Mouse (Mus musculus) bone marrow macrophage, adult 2 months (primary cell): ENCODE results near the gene Slc38a1. TPM values are rescaled to one million over a fixed set of nuclear protein-coding genes. Genes with fewer than 3 reads are reported as not detected.

ENCODE experiments used
- H3K27ac ChIP-seq: 2 replicates; pipeline ENCODE4 v1.5.1; 2012; ENCODE audit warnings: low read depth, low read length; ENCODE audit not compliant: insufficient read depth
- H3K4me1 ChIP-seq: 2 replicates; pipeline ENCODE4 v1.6.1; 2012; ENCODE audit warnings: low read length; ENCODE audit not compliant: control insufficient read depth, insufficient read depth
- H3K4me3 ChIP-seq: 2 replicates; pipeline ENCODE4 v1.5.1; 2012; ENCODE audit warnings: mild to moderate bottlenecking, low read length, moderate library complexity; ENCODE audit not compliant: insufficient read depth
- CTCF ChIP-seq: IDR thresholded peaks from 2 replicates; pipeline ENCODE4 v1.5.1; 2012; ENCODE audit warnings: low read depth, mild to moderate bottlenecking, low read length, moderate library complexity
- POLR2A ChIP-seq: IDR thresholded peaks from 2 replicates; pipeline ENCODE4 v1.6.1; 2012; ENCODE audit warnings: mild to moderate bottlenecking, low read depth, low read length, borderline replicate concordance
- polyA plus RNA-seq: library from polyadenylated mRNA; stranded (reverse); fragments of >200 nt; gene quantifications from 2 replicates; pipeline ENCODE4 v1.2.4, GENCODE M21; 2012; ENCODE audit not compliant: missing spikeins, insufficient read depth, insufficient read length

Slc38a1 gene
- 26.2 and 31.5 TPM in 2 replicates for polyA plus RNA-seq

DNA sequence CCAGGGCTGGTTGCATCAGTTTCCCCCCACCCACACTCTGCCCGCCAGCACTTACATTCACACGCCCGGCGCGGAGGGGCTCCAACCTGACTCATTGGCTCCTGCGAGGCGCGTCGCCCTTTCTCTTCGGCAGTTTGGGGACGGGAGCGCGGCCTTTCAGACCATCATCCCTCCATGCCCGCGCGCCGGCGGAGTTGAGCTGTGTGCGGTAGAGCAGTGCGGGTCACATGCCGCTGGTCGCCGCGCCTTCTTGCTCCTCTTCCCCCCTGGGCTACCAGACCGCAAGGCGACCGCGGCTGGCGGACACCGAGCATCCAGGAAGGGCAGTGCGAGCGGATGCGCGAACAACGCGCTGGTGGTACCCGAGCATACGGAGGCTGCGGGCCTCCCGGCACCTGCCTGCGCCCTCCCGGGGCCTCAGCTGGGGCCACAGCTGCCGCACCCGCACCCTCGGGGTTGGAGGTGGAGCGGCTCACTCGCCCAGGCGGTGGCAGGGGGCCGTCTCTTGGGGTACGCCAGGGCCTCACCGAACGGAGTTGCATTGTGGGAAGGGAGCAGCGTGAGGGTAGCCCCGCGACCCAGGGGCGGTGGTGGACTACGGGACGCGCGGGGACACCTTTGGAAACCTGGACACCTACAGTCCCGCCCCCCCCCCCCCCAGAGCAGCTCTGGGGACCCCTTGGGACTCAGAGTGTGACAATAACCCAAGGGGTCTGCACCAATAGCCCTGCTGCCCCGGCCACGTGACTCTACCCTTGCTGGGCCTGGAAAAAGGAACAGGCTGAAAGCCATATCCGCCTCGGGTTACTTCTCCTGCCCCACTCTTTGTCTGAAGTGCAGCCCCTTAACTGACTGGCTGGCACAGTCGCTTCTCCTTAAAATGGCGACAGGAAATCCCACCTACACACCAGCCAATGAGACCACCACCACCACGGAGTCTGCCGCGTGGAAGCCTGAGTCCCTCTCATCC lies at the start of gene Slc38a1:
Slc38a1 (minus strand) TSS at position 478 of the 970 bp plus-strand sequence.
- peaks cover 18% of the 10 kb centered on the region for H3K4me1 ChIP-seq
- H3K4me3 ChIP-seq, result peak within 1 kb of the TSS; percentile 87
- no peak; the same call in 1 of the 2 replicates for TF ChIP-seq POLR2A
- TF ChIP-seq CTCF, result no peak
- H3K27ac ChIP-seq, result peak within 1 kb of the TSS; percentile 84

DNA sequence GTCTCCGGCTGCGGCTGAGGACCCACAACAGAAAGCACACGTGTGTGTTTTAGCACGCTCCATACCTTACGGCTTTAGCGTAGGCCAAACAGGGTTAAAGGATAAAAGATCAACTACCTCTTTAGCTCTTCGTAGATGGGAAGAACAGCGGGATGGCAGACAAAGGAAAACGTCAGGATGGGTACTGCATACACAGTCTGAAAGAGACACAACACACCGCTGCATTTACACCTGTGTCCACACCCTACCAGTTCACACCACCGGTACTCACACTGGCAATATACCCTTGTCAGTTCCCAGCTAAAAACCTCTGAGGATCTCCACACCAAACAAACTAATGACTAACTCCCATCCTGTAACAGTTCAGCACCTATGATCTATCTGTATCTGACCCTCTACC lies 49.7 kb upstream of the Slc38a1 start:
- H3K27ac ChIP-seq, result no peak overlapping the region
- TF ChIP-seq CTCF (no peak), POLR2A (no peak)
- no peak overlapping the region for H3K4me3 ChIP-seq
- H3K4me1 ChIP-seq, result peaks cover 14% of the 10 kb centered on the region

DNA sequence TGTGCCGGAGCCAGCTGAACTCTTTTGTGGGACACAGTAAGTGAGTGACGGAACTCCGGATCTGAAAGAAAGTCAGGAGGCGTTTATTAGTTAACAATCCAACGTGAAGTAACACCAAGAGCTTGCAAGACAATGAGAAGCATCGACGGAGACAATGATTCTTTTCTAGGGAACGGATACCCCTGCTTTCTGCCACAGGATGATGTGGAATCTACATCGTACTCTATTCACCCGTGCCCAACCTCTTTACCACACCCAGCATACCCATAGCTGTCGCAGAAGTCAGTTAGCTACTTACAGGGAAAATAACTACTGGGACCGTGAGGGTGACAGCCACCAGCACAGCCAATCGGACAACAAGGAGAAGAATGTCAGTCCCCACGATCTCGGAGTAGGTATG lies 48.7 kb upstream of the Slc38a1 start:
- peaks cover 9% of the 10 kb centered on the region for H3K4me1 ChIP-seq
- no peak overlapping the region for H3K27ac ChIP-seq

DNA sequence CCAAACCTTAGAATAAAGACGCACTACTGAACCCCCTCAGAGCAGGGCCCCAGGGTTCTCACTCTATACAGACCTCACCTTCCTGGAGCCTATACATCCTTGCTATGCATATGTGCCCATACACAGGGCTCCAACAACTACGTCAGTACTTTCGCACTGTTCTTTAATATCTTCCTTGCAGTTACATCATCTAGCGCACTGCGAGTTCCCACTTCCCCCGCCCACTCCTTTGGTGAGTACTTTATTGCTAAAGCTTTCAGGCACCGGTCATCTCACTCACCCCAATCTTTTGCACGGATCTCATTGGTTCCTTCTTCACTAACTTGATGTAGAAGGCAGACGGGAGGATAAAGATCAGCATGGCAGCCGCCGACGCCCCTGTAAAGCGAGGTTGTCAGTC lies 48.1 kb upstream of the Slc38a1 start:
- Histone ChIP-seq H3K4me3 (no peak overlapping the region), H3K27ac (no peak overlapping the region), H3K4me1 (peaks cover 4% of the 10 kb centered on the region)
- TF ChIP-seq POLR2A (no peak), CTCF (no peak)

More for the DNA sequence above, 48.7 kb upstream of the Slc38a1 start:
- H3K4me3 ChIP-seq, result no peak overlapping the region
- no peak for TF ChIP-seq CTCF
- no peak for TF ChIP-seq POLR2A

DNA sequence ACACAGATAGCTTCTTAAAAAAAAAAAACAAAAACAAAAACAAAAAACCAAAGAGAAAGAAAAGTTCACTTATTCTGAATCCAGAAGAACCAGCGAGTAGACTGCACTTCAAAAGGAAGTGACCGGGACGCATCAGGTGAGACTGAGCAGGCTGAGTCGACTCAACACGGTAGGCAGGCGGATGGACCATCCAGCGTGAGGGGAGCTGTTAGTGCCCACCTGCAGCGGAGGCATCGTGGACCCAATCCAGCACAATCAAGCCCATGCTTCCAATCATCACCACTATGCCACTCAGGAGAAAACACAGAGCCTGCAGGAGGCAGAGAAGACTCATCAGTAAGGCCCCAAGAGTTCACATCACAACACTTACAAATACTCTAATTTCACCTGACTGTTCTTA lies 47.2 kb upstream of the Slc38a1 start:
- Histone ChIP-seq H3K4me3 (no peak overlapping the region), H3K4me1 (peaks cover 5% of the 10 kb centered on the region), H3K27ac (no peak overlapping the region)
- TF ChIP-seq CTCF, result no peak
- no peak for TF ChIP-seq POLR2A

DNA sequence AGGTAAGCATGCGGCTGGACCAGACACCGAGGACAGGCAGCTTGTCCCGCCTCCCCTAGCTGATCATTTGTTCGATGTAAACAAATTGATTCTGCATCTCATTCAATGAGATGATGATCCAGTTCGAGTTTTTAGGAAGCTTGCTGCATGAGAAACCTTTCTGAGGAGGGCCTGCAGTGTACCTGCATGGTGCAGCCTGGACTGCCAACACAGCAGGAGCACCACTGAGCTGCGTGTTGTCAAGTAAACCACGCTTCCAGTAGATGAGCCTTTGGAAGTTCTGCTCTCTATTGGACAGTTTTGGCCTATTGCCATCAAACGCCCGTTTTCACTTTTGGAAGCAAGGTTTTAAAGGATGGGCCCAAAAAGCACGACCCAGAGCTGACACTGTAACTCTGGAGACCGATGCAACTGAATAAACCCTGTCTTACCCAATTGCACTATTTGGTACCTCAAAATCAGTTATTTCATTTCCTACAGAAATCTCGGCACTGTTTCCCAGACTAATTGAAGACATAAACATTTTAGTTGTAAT lies 46.1 kb upstream of the Slc38a1 start:
- TF ChIP-seq CTCF, result no peak
- no peak for TF ChIP-seq POLR2A
- Histone ChIP-seq H3K27ac (no peak overlapping the region), H3K4me1 (peaks cover 11% of the 10 kb centered on the region), H3K4me3 (no peak overlapping the region)

DNA sequence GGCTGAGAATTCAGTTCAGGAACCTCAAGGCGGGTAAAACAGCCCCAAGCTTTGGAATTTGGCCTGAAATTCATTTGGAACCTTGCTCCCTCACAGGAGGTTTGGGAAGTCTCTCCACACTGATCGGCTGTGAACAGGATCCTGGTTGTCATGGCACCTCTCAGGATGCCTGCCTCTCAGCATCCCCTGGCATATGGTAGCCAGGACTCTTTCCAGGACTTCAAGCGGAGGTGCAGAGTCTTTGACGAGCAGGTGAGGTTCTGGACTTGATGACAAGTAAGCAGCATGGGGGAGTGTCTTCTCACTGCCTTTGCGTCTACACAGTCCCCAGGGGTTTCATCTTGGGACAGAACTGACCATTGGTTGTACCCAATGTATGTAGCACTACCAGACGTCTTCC lies 45.3 kb upstream of the Slc38a1 start:
- Histone ChIP-seq H3K27ac (no peak overlapping the region), H3K4me3 (no peak overlapping the region), H3K4me1 (peaks cover 11% of the 10 kb centered on the region)
- TF ChIP-seq POLR2A, result no peak
- TF ChIP-seq CTCF, result no peak

DNA sequence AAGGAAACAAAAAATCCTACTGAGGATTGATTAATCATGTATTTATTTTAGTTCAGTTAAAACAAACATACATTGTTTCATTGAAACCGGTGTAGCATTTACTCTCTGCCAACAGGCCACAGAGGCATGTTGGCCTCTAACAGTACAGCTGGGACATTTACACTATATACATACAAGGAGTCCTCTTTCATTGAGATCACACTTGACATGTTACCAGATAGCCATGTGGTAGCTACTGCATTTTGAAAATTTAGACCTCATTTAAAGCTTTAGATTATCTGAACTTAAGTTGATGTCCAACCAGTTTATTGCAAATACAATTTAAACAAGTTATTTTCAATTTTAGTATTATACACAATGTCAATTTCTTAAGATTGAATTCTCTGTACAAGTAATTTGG lies 44.7 kb upstream of the Slc38a1 start:
- Histone ChIP-seq H3K4me1 (peaks cover 11% of the 10 kb centered on the region), H3K27ac (no peak overlapping the region), H3K4me3 (no peak overlapping the region)
- TF ChIP-seq POLR2A (no peak), CTCF (no peak)

DNA sequence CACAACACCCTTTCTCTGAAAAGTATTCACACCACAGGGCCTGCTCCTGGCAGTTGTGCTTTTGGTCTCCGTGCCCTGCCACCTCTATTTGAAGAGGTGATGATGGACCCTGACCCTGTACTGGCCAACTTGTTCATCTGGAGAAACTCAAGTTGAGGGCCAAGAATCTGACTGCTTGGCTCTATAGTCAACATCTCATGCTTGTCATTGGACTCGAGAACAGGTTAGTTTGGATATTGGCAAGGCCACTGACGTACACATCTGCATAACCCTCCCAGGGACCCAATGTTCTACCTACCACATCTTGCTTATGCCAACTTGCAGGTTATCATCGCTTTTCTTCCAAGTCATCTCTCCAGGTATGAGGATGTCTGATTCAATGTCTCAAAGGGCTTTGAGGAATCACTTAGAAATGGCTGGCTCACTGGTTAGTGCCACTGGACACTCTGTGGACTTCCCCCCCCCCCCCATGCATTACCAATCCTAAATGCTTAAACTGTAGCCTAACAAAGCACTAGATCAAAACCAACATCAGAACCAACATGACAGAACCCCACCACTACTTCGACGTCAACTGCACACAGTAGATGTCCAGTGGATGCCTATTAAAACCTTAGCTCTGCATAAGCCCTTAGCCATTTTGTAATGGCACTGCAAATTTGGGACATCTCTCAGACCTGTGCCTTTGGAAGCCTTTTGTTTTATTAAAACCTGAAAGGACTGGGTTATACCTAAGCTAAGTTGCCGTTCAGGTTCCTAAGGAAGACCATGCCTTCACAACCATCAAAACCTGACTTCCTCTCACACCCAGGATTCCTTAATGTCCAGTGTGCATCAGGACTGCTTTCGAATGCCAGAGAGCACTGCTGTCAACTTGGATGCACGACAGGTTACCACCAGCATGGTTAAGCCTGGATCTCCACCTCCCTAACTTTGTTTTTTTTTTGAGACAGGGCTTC lies 43.8 kb upstream of the Slc38a1 start:
- Histone ChIP-seq H3K27ac (no peak overlapping the region), H3K4me1 (peaks cover 11% of the 10 kb centered on the region), H3K4me3 (no peak overlapping the region)
- no peak for TF ChIP-seq CTCF
- no peak for TF ChIP-seq POLR2A

DNA sequence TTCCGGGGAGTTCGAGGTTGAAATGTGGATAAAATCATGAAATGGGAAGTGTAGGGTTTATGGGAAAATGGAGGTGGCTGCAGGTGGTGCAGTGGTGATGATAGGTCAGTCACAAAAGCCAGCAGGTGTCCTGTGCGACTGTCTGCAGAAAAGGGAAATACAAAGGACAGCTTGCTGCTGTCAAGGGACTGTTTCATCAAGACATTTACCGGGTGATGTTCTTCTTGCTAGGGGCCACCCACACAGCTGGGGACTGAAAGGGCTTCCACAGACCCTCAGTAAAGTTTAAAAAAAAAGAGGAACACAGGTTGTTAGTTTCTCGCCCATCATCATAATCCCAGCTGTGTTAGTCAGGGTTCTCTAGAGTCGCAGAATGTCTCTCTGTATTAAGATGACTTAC lies 42.6 kb upstream of the Slc38a1 start:
- TF ChIP-seq POLR2A, result no peak
- TF ChIP-seq CTCF, result no peak
- peaks cover 11% of the 10 kb centered on the region for H3K4me1 ChIP-seq

More for the DNA sequence above, 42.6 kb upstream of the Slc38a1 start:
- Histone ChIP-seq H3K27ac (no peak overlapping the region), H3K4me3 (no peak overlapping the region)
